Mouse (Mus musculus) thymus, adult 2 months (tissue): ENCODE results near the gene Cubn.

Experiments
- CTCF ChIP-seq: fragments of 200-500 bp; IDR thresholded peaks from 2 replicates; pipeline ENCODE4 v1.5.1; 2012; ENCODE audit warnings: mild to moderate bottlenecking, control low read depth, low read length, moderate library complexity, borderline replicate concordance; ENCODE audit not compliant: control insufficient read depth, poor library complexity, insufficient read depth; ENCODE audit errors: extremely low read depth
- POLR2A ChIP-seq: fragments of 200-500 bp; IDR thresholded peaks from 2 replicates; pipeline ENCODE4 v1.6.1; 2012; ENCODE audit warnings: mild to moderate bottlenecking, low read length, control low read depth, moderate library complexity; ENCODE audit not compliant: control insufficient read depth, poor library complexity, insufficient read depth; ENCODE audit errors: extremely low read depth

DNA sequence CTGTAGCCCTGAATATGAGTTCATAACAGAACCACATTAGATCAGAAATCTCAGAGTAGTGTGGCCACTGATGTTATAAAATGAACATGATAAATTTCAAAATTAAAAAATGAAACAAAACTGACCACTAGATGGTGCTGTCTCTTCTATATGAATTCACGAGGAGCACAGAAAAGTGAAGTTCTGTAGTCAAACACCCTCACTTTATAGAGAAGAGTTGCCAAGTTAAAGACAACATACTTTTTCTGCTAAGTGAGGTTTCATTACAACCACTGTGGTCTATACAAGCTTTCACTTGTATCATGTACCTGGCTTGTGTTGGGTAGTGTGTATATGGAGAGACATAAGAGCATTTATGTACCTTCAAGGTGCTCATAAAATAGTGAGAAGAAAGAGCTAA is 201.0 kb downstream of the Cubn start:
- TF ChIP-seq POLR2A (no peak), CTCF (no peak)
